Mouse (Mus musculus) G1E-ER4 (cell line): ENCODE results near the gene Insm1. TPM values are rescaled to one million over a fixed set of nuclear protein-coding genes. Genes with fewer than 3 reads are reported as not detected.

Source experiments
- GATA1 ChIP-seq: IDR thresholded peaks from one replicate; pipeline ENCODE4 v1.8.0; 2012; ENCODE audit warnings: low read length, inconsistent platforms
- polyA plus RNA-seq: library from polyadenylated mRNA; stranded (reverse); fragments of >175 nt; gene quantifications from 2 replicates; pipeline ENCODE4 v1.2.3, GENCODE M21; 2012

Insm1 gene
- not detected in 2 replicates for polyA plus RNA-seq

GRCm38 (mm10) chr2:146221076-146221928, at the start of gene Insm1:
Gene Insm1, plus strand, starts transcription at chr2:146221921.
- no peak for TF ChIP-seq GATA1

- no peak for TF ChIP-seq GATA1
Measured at GRCm38 (mm10) chr2:146172106-146172505, 49.6 kb upstream of the Insm1 start.

- no peak for TF ChIP-seq GATA1
Measured at GRCm38 (mm10) chr2:146174173-146174572, 47.5 kb upstream of the Insm1 start.

GRCm38 (mm10) chr2:146178718-146179117, 43.0 kb upstream of the Insm1 start:
- TF ChIP-seq GATA1: no peak

- TF ChIP-seq GATA1: no peak
Measured at GRCm38 (mm10) chr2:146183830-146184793, 37.6 kb upstream of the Insm1 start.

GRCm38 (mm10) chr2:146196126-146196525, 25.6 kb upstream of the Insm1 start:
- TF ChIP-seq GATA1: no peak

GRCm38 (mm10) chr2:146197947-146198346, 23.8 kb upstream of the Insm1 start:
- no peak for TF ChIP-seq GATA1

- no peak for TF ChIP-seq GATA1
Measured at GRCm38 (mm10) chr2:146210968-146211367, 10.8 kb upstream of the Insm1 start.

GRCm38 (mm10) chr2:146214715-146215114, 7.0 kb upstream of the Insm1 start:
- TF ChIP-seq GATA1: no peak

GRCm38 (mm10) chr2:146216111-146217064, 5.3 kb upstream of the Insm1 start:
- TF ChIP-seq GATA1: no peak

- no peak for TF ChIP-seq GATA1
Measured at GRCm38 (mm10) chr2:146217227-146217980, 4.3 kb upstream of the Insm1 start.

GRCm38 (mm10) chr2:146218161-146218691, 3.5 kb upstream of the Insm1 start:
- no peak for TF ChIP-seq GATA1

- no peak for TF ChIP-seq GATA1
Measured at GRCm38 (mm10) chr2:146218881-146219535, 2.7 kb upstream of the Insm1 start.

GRCm38 (mm10) chr2:146219791-146220190, 1.9 kb upstream of the Insm1 start:
- no peak for TF ChIP-seq GATA1
